ENCODE assay signal across 1 mouse cellular context in the genomic region with DNA sequence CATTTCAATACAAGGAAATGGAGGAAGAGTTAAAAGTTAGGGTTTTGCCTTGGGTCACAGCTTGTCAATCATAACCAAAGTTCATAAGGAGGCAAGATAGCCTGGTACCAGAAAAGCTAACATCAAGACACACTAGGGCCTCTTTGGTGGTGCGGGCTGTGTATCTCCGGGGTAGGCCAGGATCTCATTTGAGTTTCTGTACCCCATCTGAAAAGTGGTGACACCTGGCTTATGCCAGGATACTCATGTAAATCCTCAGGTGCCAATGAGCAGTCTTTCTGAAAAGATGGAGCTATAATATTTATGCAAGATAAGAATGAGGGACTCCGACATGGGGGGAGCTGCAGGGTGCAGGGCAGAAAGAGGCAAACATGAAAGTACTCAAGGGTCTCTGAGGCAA.
TF ChIP-seq lines count a peak whose summit lies in the region.

No protein-coding gene starts in this region.

TF ChIP-seq in CH12.LX, 34 proteins besides CTCF, POLR2A, EP300 and RAD21 (continued from another document):
- TF ChIP-seq ELF1 (IDR thresholded peaks at IDR 0.05; ENCODE audit: low read depth, low read length) = no peak
- no peak for TF ChIP-seq CHD2 (IDR thresholded peaks at IDR 0.05; ENCODE audit: low read length)
TF ChIP-seq in CH12.LX: peak in this region for 0.
